Mouse (Mus musculus) kidney, adult 2 months (tissue): Measurements from ENCODE around the gene Slco4a1.

ENCODE experiments used
- CTCF ChIP-seq: fragments of 200-500 bp; conservative IDR thresholded peaks from 2 replicates; pipeline ENCODE4 v1.5.1; 2011; ENCODE audit warnings: low read depth, mild to moderate bottlenecking, control low read depth, low read length, moderate library complexity, mixed read lengths; ENCODE audit not compliant: insufficient read depth, insufficient read length
- POLR2A ChIP-seq: fragments of 200-500 bp; IDR thresholded peaks from one replicate; pipeline ENCODE4 v1.6.1; 2011; ENCODE audit warnings: low read depth, low read length, control low read depth

GRCm38 (mm10) chr2:180513835-180514234 is 57.8 kb downstream of the Slco4a1 start:
- TF ChIP-seq CTCF (no peak), POLR2A (no peak)
